Mouse (Mus musculus): ENCODE data around the gene Adamtsl5.

- TF ChIP-seq CTCF (IDR thresholded peaks at IDR 0.05; ENCODE audit: low read depth) (0 out of 2 replicates have a peak, but pooled peaks have one; percentile 4), EP300 (IDR thresholded peaks at IDR 0.05; ENCODE audit: low read depth) (no peak)
Measured at GRCm38 (mm10) chr10:80357994-80358639, 9.9 kb upstream of the Adamtsl5 start.

All from heart, postnatal 0 days (tissue).